Mouse (Mus musculus): Measurements from ENCODE around the gene Cnnm2. TPM values are rescaled to one million over a fixed set of nuclear protein-coding genes. Genes with fewer than 3 reads are reported as not detected.
"Not testable (repeated sequence)": the region's sequence is repeated elsewhere in the genome, so short reads cannot be mapped to it uniquely, and the experiment has no call there.

The Cnnm2 gene
- total RNA-seq (2021): 10 to 100 TPM; 34.8 to 36.4 TPM

- intact Hi-C loops (cut with DNase I): no loop called here
- peak; percentile 100 for DNase-seq (ENCODE audit: low spot score in 2 of 2)
These were observed at the start of gene Cnnm2 for GRCm38 (mm10) chr19:46761247-46761946. Gene Cnnm2, plus strand, starts transcription at chr19:46761596.

- DNase-seq (ENCODE audit: low spot score in 2 of 2): no peak
- intact Hi-C loops (cut with DNase I): no loop called here
These were observed 47.2 kb upstream of the Cnnm2 start for GRCm38 (mm10) chr19:46714234-46714633.

DNA sequence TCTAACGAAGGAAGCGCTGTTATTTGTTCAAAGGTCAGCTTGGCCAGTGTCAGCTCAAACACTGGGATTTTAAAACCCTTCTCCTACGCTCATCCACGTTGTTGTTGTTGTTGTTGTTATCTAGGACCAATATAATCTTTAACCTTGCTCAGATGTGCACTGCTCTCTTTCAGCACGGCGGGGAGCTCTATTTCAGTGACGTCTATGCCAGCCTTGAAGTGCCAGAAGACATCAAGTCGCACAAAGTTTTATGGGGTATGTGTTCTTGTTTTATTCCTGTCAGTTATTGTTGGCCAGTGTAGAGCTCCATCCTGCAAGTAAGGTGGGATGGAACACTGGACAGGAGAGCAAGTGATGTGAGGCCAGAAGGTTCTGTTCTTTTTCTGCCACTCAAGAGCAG, 46.4 kb upstream of the Cnnm2 start:
- intact Hi-C loops (cut with DNase I): no loop called here

GRCm38 (mm10) chr19:46718150-46718549, 43.2 kb upstream of the Cnnm2 start:
- intact Hi-C loops (cut with DNase I): no loop called here
- no peak for DNase-seq (ENCODE audit: low spot score in 2 of 2)

More for the DNA sequence above, 46.4 kb upstream of the Cnnm2 start:
- DNase-seq (ENCODE audit: low spot score in 2 of 2): no peak

GRCm38 (mm10) chr19:46724411-46724810, 37.0 kb upstream of the Cnnm2 start:
- intact Hi-C loops (cut with DNase I): no loop called here
- DNase-seq (ENCODE audit: low spot score in 2 of 2): no peak

GRCm38 (mm10) chr19:46726142-46726541, 35.3 kb upstream of the Cnnm2 start:
- no peak for DNase-seq (ENCODE audit: low spot score in 2 of 2)
- intact Hi-C loops (cut with DNase I): no loop called here

DNA sequence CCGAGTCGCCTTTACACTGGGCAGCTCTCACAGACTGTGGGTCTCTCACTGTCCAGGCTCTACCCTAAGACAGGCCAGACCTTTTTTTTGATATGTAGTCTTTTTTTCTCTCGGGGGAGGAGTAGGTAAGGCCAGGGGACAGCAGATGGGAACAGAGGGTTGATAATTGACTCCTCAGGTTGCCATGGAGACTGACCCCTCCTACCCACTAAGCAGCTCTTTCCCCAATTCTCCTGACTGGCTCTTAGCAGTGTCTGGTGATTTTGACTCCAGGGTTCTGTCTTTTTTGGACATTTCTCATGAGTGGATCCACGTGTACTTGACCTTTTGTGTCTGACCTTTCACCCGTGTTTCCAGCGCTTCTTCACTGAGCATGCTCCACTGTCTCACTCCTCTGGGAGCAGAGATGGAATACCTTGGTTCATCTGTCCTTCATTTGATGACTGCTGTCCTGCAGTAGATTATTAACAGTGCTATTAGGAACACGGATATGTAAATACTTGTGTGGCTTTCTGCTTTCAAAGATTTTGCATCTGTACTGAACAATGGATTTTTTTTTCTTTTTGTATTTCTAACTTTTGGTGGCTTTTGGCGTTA, 34.2 kb upstream of the Cnnm2 start:
- DNase-seq (ENCODE audit: low spot score in 2 of 2): no peak
- intact Hi-C loops (cut with DNase I): no loop called here

DNA sequence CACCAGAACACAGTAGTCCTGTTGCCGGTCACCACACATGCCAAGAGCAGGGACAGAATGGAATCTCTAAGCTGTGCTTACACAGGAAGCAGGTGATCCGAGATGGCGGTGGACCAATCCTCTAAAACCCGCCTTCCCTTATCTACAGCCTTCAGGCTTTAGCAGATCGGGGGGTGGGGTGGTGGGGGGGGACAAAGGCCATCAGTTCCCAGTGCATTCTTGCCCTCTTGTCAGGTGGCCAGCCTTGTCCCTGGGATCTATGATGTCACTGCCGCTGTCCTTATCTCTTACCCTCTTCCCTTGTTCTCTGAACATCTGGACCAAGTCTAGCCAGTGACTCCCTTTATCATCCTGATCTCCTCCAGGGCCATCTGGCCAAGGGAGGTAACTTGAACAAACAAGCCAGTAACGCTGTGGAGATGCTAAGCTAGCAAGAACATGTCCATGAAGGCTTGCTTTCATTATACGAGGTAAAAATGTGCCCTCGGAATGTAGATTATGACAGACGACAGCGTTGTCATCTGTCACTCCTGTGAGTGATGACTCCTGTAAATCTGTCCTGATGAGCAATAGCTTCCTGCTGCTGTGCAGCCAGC, 33.4 kb upstream of the Cnnm2 start:
- DNase-seq (ENCODE audit: low spot score in 2 of 2): no peak
- intact Hi-C loops (cut with DNase I): no loop called here

GRCm38 (mm10) chr19:46728909-46729308, 32.5 kb upstream of the Cnnm2 start:
- intact Hi-C loops (cut with DNase I): no loop called here
- no peak for DNase-seq (ENCODE audit: low spot score in 2 of 2)

- intact Hi-C loops (cut with DNase I): no loop called here
- DNase-seq (ENCODE audit: low spot score in 2 of 2): no peak
These were observed 30.0 kb upstream of the Cnnm2 start for GRCm38 (mm10) chr19:46731351-46731750.

DNA sequence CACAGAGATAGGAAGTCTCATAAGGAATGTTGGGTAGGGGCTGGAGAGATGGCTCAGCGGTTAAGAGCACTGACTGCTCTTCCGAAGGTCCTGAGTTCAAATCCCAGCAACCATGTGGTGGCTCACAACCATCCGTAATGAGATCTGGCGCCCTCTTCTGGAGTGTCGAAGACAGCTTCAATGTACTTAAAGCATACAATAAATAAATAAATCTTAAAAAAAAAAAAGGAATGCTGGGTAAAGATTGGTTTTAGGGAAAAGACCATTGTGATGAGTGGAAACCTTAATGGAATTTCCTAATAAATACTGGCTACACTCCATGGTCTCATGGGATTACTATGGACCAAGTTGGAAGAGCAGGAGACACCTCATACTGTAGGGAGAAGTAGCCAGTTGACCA, 28.7 kb upstream of the Cnnm2 start:
- DNase-seq (ENCODE audit: low spot score in 2 of 2); intact Hi-C loops (cut with DNase I): not testable (repeated sequence)

GRCm38 (mm10) chr19:46733626-46734025, 27.8 kb upstream of the Cnnm2 start:
- no peak for DNase-seq (ENCODE audit: low spot score in 2 of 2)
- intact Hi-C loops (cut with DNase I): no loop called here

- intact Hi-C loops (cut with DNase I): no loop called here
These were observed 26.2 kb upstream of the Cnnm2 start for GRCm38 (mm10) chr19:46735241-46735640.

DNA sequence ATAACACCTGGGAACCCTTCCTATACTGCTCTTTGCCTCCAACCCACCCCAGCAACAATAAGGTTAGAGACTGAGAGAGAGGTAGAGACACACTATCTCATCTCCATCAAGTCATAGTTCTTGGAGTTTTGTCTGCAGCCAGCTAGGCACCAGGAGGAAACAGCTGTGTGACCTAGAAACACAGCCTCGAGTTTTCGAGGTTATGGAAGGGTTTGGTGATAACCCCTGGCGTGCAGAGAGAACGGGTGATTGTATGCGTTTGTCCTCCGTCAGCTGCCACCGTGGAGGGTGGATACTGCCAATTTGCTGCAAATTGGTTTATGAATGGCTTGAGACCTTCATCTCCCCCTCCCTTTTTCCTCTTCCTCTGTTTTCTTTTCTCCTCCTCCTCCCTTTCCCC, 24.3 kb upstream of the Cnnm2 start:
- intact Hi-C loops (cut with DNase I): no loop called here
- DNase-seq (ENCODE audit: low spot score in 2 of 2): no peak

More at GRCm38 (mm10) chr19:46735241-46735640, 26.2 kb upstream of the Cnnm2 start:
- no peak for DNase-seq (ENCODE audit: low spot score in 2 of 2)

- DNase-seq (ENCODE audit: low spot score in 2 of 2): peak; percentile 53 to 61
- intact Hi-C loops (cut with DNase I): loop anchor here (2.0 kb wide), 2 partner anchors 70 to 152 kb away; no protein-coding TSS in a partner anchor
These were observed 20.9 kb upstream of the Cnnm2 start for GRCm38 (mm10) chr19:46740341-46741008.

- no peak for DNase-seq (ENCODE audit: low spot score in 2 of 2)
- intact Hi-C loops (cut with DNase I): loop anchor here (2.0 kb wide), 2 partner anchors 71 to 153 kb away; no protein-coding TSS in a partner anchor
These were observed 19.8 kb upstream of the Cnnm2 start for GRCm38 (mm10) chr19:46741574-46741973.

DNA sequence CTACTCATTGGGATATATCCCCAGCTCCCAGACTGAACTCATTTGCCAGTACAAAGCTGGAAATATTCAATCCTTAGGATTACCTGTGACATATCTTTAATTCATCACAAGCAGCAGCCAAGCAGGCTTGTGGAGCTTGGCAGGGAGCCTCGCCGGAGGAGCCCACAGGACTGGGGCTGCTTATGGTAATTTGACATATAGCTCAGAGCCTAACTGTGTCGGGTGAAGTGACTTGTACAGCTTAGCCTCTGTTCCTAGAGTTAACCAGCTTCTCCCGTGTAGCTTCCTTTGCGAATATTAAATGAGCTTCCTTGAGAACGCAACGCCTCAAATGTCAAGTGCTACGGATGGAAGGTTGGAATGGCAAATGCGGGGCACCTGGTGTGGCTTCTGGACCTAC, 16.7 kb upstream of the Cnnm2 start:
- DNase-seq (ENCODE audit: low spot score in 2 of 2): no peak
- intact Hi-C loops (cut with DNase I): no loop called here

GRCm38 (mm10) chr19:46747799-46748198, 13.6 kb upstream of the Cnnm2 start:
- DNase-seq (ENCODE audit: low spot score in 2 of 2): no peak
- intact Hi-C loops (cut with DNase I): no loop called here

DNA sequence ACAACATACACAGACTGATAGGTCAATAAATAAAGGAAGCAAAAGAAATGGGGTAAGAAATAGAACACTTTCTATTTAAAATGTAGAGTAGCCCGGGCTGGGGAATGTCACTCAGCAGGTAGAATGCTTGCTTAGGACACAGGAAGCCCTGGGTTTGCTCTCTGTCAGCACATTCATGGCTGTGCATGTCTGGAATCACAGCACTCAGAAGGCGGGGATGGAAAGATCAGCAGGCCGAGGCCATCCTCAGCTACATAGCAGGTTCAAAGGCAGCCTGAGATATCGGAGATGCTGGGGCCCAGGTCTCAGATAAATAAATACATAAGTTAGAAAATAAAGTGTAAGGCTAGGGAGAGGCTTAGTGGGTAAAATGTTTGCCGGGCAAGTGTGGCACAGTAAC, 9.2 kb upstream of the Cnnm2 start:
- DNase-seq (ENCODE audit: low spot score in 2 of 2): no peak
- intact Hi-C loops (cut with DNase I): no loop called here

DNA sequence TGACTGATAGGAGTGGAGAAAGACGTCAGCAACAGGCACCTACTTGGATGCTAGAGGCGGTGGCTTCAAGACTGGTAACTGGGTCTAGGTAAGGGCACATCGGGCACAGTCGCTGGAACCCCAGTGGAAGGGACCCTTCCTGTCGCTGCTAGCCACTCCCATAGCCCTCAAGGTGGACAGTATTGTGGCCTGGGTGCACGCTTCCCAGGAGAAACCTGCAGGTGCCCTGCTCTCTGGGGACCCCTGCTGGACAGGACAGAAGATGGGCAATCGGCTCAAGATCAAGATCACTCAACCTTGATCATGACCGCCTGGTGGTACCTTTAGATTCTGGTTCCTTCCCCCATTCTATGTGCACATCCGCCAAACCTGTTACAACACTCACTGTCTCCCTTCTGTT, 6.3 kb upstream of the Cnnm2 start:
- intact Hi-C loops (cut with DNase I): no loop called here
- no peak for DNase-seq (ENCODE audit: low spot score in 2 of 2)
